Mouse (Mus musculus) gastrocnemius, postnatal 14 days (tissue): ENCODE results near the gene Slc6a21. TPM values are rescaled to one million over a fixed set of nuclear protein-coding genes. Genes with fewer than 3 reads are reported as not detected.

ENCODE experiments used
- total RNA-seq, 2 experiments: library from RNA; stranded (reverse); gene quantifications; 2 replicates each; pipeline ENCODE4 v1.2.3; 2021

The Slc6a21 gene
- total RNA-seq, 2 experiments from 2014 or later, result not detected

Other genes with a start within 250 kb of the Slc6a21 start
- 10 to 100 TPM; 17.9 to 29.6 TPM for gene Prr12, start 224.6 kb upstream of the Slc6a21 start, total RNA-seq
- 10 to 100 TPM; 34.3 to 35.2 TPM for gene Nosip, start 215.1 kb upstream of the Slc6a21 start, total RNA-seq
- 1 to 10 TPM; 7.2 to 7.6 TPM for gene Prrg2, start 214.8 kb upstream of the Slc6a21 start, total RNA-seq
- gene Rcn3, start 185.3 kb upstream of the Slc6a21 start, total RNA-seq, result 10 to 100 TPM; 57.2 to 80.5 TPM
- gene Fcgrt, start 173.7 kb upstream of the Slc6a21 start, total RNA-seq, result 10 to 100 TPM; 62.5 to 64.4 TPM
- gene Rps11, start 153.1 kb upstream of the Slc6a21 start, total RNA-seq, result 100 to 1,000 TPM; 599 to 696 TPM
- gene Rpl13a, start 148.8 kb upstream of the Slc6a21 start, total RNA-seq, result 100 to 1,000 TPM; 742 to 866 TPM
- gene Gm45713, start 141.3 kb upstream of the Slc6a21 start, total RNA-seq, result not detected
- gene Flt3l, start 141.1 kb upstream of the Slc6a21 start, total RNA-seq, result 1 to 10 TPM; 1.9 to 2.5 TPM
- gene Pih1d1, start 123.2 kb upstream of the Slc6a21 start, total RNA-seq, result 10 to 100 TPM; 40.0 to 42.4 TPM
- 10 to 100 TPM; 21.4 to 23.2 TPM for gene Aldh16a1, start 122.9 kb upstream of the Slc6a21 start, total RNA-seq
- gene Slc17a7, start 113.6 kb upstream of the Slc6a21 start, total RNA-seq, result 1 to 10 TPM; 3.6 to 4.3 TPM
- gene Gfy, start 97.9 kb upstream of the Slc6a21 start, total RNA-seq, result under 1 TPM; 0.16 to 0.23 TPM
- not detected for gene Pth2, start 96.5 kb upstream of the Slc6a21 start, total RNA-seq
- 1 to 10 TPM; 2.1 to 2.6 TPM for gene Ccdc155, start 72.6 kb upstream of the Slc6a21 start, total RNA-seq
- gene Dkkl1, start 65.4 kb upstream of the Slc6a21 start, total RNA-seq, result not detected
- 10 to 100 TPM in 1 of 2 experiments, 1 to 10 TPM in 1; 7.1 to 10.9 TPM for gene Tead2, start 61.8 kb upstream of the Slc6a21 start, total RNA-seq
- 1 to 10 TPM; 1.4 to 1.5 TPM for gene Cd37, start 38.4 kb upstream of the Slc6a21 start, total RNA-seq
- not detected for gene Slc6a16, start 36.4 kb upstream of the Slc6a21 start, total RNA-seq
- gene Trpm4, start 56.3 kb downstream of the Slc6a21 start, total RNA-seq, result 10 to 100 TPM; 23.5 to 24.5 TPM
- 100 to 1,000 TPM; 711 to 744 TPM for gene Hrc, start 57.8 kb downstream of the Slc6a21 start, total RNA-seq
- under 1 TPM; 0.69 to 0.78 TPM for gene Ppfia3, start 89.5 kb downstream of the Slc6a21 start, total RNA-seq
- 1 to 10 TPM in 1 of 2 experiments, under 1 TPM in 1; 0.49 to 1.6 TPM for gene Lin7b, start 93.1 kb downstream of the Slc6a21 start, total RNA-seq
- 10 to 100 TPM; 90.1 to 93.1 TPM for gene Snrnp70, start 118.2 kb downstream of the Slc6a21 start, total RNA-seq
- 10 to 100 TPM; 39.6 to 44.1 TPM for gene Kcna7, start 128.1 kb downstream of the Slc6a21 start, total RNA-seq
- gene Ntf5, start 136.2 kb downstream of the Slc6a21 start, total RNA-seq, result 1 to 10 TPM; 2.3 to 2.6 TPM
- gene Lhb, start 143.3 kb downstream of the Slc6a21 start, total RNA-seq, result under 1 TPM in 1 of 2 experiments, not detected in 1; 0.35 TPM
- gene Gys1, start 157.3 kb downstream of the Slc6a21 start, total RNA-seq, result 100 to 1,000 TPM; 167 to 213 TPM
- 10 to 100 TPM; 20.3 to 23.7 TPM for gene Ruvbl2, start 160.6 kb downstream of the Slc6a21 start, total RNA-seq
- gene Ftl1, start 182.4 kb downstream of the Slc6a21 start, total RNA-seq, result 100 to 1,000 TPM; 119 to 132 TPM
- 10 to 100 TPM; 20.1 to 22.4 TPM for gene Bax, start 189.4 kb downstream of the Slc6a21 start, total RNA-seq
- not detected for gene Tulp2, start 204.4 kb downstream of the Slc6a21 start, total RNA-seq
- 1 to 10 TPM; 6.0 to 6.2 TPM for gene Gm45808, start 209.3 kb downstream of the Slc6a21 start, total RNA-seq
- 10 to 100 TPM in 1 of 2 experiments, 1 to 10 TPM in 1; 9.4 to 10.5 TPM for gene Dhdh, start 211.3 kb downstream of the Slc6a21 start, total RNA-seq
- 100 to 1,000 TPM; 100 TPM for gene Nucb1, start 232.9 kb downstream of the Slc6a21 start, total RNA-seq
- gene Ppp1r15a, start 248.8 kb downstream of the Slc6a21 start, total RNA-seq, result 10 to 100 TPM; 13.1 to 18.4 TPM
- gene Plekha4, start 248.8 kb downstream of the Slc6a21 start, total RNA-seq, result 10 to 100 TPM in 1 of 2 experiments, 1 to 10 TPM in 1; 6.8 to 14.8 TPM